Mouse (Mus musculus): Measurements from ENCODE around the gene Rbx1. TPM values are rescaled to one million over a fixed set of nuclear protein-coding genes. Genes with fewer than 3 reads are reported as not detected.

Rbx1 gene
- total and polyA plus RNA-seq, 2 experiments: 45.5 to 55.4 TPM

DNA sequence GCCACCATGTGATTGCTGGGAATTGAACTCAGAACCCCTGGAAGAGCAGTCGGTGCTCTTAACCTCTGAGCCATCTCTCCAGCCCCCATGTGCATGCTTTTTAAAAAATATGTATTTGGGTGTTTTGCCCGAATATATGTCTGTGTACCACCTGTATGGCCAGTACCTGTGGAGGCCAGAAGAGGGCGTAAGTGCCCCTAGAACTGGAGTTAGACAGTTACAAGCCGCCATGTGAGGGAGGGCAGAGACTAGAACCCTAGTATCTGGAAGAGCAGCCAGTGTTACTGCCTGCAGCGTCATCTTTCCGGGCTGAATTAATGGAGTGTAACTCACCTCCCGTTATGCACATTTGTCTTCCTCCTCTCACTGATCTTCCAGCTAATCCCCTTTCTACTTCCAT, 4.6 kb upstream of the Rbx1 start:
- DNase-seq (ENCODE audit: extremely low read depth, low read depth, low spot score): no peak
- Histone ChIP-seq H3K36me3 (ENCODE audit: control insufficient read depth, insufficient read depth, low read length) (peaks cover 7% of the 10 kb centered on the region), H3K4me3 (ENCODE audit: insufficient read depth, low read depth, low read length) (no peak overlapping the region), H3K79me2 (ENCODE audit: control insufficient read depth, insufficient read depth, low read length) (no peaks in the 10 kb centered on the region), H3K4me1 (ENCODE audit: control insufficient read depth, insufficient read depth, low read length) (no peaks in the 10 kb centered on the region), H3K27me3 (ENCODE audit: control insufficient read depth, insufficient read depth, low read length) (no peaks in the 10 kb centered on the region), H3K9ac (ENCODE audit: low read depth, low read length) (no peak overlapping the region), H3K27ac (replicated peaks; ENCODE audit: insufficient read depth, low read depth, low read length) (no peak overlapping the region)
- no peak for TF ChIP-seq CTCF (IDR thresholded peaks at IDR 0.05; ENCODE audit: low read depth, low read length)
- no peak for TF ChIP-seq POLR2A (IDR thresholded peaks at IDR 0.05; ENCODE audit: extremely low read depth, insufficient read depth, low read length)
- 90% methylated on average over 7 of the region's 7 CpGs for WGBS

DNA sequence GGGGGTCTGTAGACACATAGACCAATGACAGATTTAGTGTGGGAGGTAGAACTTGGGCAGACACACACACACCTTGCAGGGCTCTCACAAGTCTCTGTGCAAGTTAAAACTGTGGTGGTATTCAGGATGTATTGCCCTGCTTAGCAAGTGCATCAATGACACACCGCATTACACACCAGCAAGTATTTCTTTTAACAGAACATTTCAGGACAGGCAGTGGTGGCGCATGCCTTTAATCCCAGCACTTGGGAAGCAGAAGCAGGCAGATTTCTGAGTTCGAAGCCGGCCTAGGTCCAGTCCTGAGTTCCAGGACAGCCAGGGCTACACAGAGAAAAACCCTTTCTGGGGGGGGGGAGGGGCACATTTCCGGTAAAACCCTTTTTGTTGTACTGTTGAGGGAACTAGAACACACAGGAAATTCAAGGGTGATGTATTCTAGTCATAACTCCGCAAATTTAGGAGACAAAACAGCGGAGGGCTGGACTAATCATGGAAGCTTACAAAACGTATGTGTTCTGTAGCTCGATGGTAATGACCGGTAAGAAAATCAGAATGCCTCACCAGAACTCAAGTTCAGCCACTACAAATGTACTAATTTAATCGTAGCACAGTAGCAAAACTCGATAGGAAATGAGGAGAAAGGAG, 958 bp upstream of the Rbx1 start:
- peak overlapping the region; percentile 89; the same call in 1 of the 2 replicates for H3K4me3 ChIP-seq (ENCODE audit: insufficient read depth, low read depth, low read length)
- no peak for DNase-seq (ENCODE audit: extremely low read depth, low read depth, low spot score)
- TF ChIP-seq POLR2A (IDR thresholded peaks at IDR 0.05; ENCODE audit: extremely low read depth, insufficient read depth, low read length): no peak
- no peak for TF ChIP-seq CTCF (IDR thresholded peaks at IDR 0.05; ENCODE audit: low read depth, low read length)
- H3K9ac ChIP-seq (ENCODE audit: low read depth, low read length): peak overlapping the region; percentile 56; the same call in 1 of the 2 replicates
- peaks cover 6% of the 10 kb centered on the region; the same call in 1 of the 2 replicates for H3K79me2 ChIP-seq (ENCODE audit: control insufficient read depth, insufficient read depth, low read length)
- no peaks in the 10 kb centered on the region for H3K27me3 ChIP-seq (ENCODE audit: control insufficient read depth, insufficient read depth, low read length)
- WGBS: 72% methylated on average over 12 of the region's 12 CpGs
- H3K36me3 ChIP-seq (ENCODE audit: control insufficient read depth, insufficient read depth, low read length): peaks cover 6% of the 10 kb centered on the region
- peaks cover 9% of the 10 kb centered on the region; the same call in 1 of the 2 replicates for H3K4me1 ChIP-seq (ENCODE audit: control insufficient read depth, insufficient read depth, low read length)
- H3K27ac ChIP-seq (replicated peaks; ENCODE audit: insufficient read depth, low read depth, low read length): no peak overlapping the region; the same call in 1 of the 2 replicates

DNA sequence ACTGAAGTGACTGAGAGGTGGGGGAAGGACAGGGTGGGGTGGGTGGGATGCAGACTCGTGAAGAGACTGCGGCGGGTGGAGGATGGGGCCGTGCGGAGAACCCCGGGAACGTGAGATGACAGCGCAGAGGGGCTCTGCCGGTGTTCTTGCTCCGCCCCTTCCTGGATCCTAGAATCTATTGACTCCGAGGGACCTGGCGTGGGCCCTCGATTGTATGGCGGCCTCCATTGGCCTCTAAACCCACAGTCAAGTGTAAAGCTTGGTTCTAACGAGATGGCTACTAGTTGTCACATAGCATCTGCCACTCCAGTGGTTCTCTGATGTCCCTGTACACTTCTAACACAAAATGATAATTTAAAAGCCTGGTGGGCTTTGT, 630 bp downstream of the Rbx1 start:
- Histone ChIP-seq H3K27ac (replicated peaks; ENCODE audit: insufficient read depth, low read depth, low read length) (peak overlapping the region; percentile 33; the same call in 1 of the 2 replicates), H3K36me3 (ENCODE audit: control insufficient read depth, insufficient read depth, low read length) (peaks cover 16% of the 10 kb centered on the region), H3K79me2 (ENCODE audit: control insufficient read depth, insufficient read depth, low read length) (peaks cover 6% of the 10 kb centered on the region; the same call in 1 of the 2 replicates), H3K9ac (ENCODE audit: low read depth, low read length) (peak overlapping the region; percentile 79), H3K4me3 (ENCODE audit: insufficient read depth, low read depth, low read length) (peak overlapping the region; percentile 82), H3K4me1 (ENCODE audit: control insufficient read depth, insufficient read depth, low read length) (peaks cover 9% of the 10 kb centered on the region; the same call in 1 of the 2 replicates), H3K27me3 (ENCODE audit: control insufficient read depth, insufficient read depth, low read length) (no peaks in the 10 kb centered on the region)
- no peak for TF ChIP-seq POLR2A (IDR thresholded peaks at IDR 0.05; ENCODE audit: extremely low read depth, insufficient read depth, low read length)
- TF ChIP-seq CTCF (IDR thresholded peaks at IDR 0.05; ENCODE audit: low read depth, low read length): no peak
- DNase-seq (ENCODE audit: extremely low read depth, low read depth, low spot score): no peak
- WGBS: 1% methylated on average over 15 of the region's 15 CpGs

DNA sequence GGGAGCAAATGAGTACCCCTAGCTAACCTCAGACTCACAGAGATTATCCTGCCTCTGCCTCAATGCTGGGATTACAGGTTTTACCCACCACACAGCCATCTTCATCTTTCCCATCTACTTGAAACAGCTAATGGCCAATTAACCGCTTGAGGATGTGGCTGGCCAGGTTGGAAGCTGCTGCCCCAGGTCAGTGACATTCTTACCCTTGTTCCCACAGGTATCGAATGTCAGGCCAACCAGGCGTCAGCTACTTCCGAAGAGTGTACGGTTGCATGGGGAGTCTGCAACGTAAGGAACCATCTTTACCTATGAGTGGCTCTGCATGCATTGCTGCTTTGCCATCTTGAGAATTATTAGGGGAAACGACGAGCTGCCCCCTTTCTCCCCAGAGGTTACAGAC, 4.6 kb downstream of the Rbx1 start:
- no peak overlapping the region for H3K27ac ChIP-seq (replicated peaks; ENCODE audit: insufficient read depth, low read depth, low read length)
- peaks cover 9% of the 10 kb centered on the region; the same call in 1 of the 2 replicates for H3K4me1 ChIP-seq (ENCODE audit: control insufficient read depth, insufficient read depth, low read length)
- no peak for DNase-seq (ENCODE audit: extremely low read depth, low read depth, low spot score)
- no peaks in the 10 kb centered on the region for H3K27me3 ChIP-seq (ENCODE audit: control insufficient read depth, insufficient read depth, low read length)
- 90% methylated on average over 8 of the region's 8 CpGs for WGBS
- H3K4me3 ChIP-seq (ENCODE audit: insufficient read depth, low read depth, low read length): no peak overlapping the region
- H3K36me3 ChIP-seq (ENCODE audit: control insufficient read depth, insufficient read depth, low read length): peaks cover 42% of the 10 kb centered on the region
- no peak overlapping the region for H3K9ac ChIP-seq (ENCODE audit: low read depth, low read length)
- TF ChIP-seq POLR2A (IDR thresholded peaks at IDR 0.05; ENCODE audit: extremely low read depth, insufficient read depth, low read length) (no peak), CTCF (IDR thresholded peaks at IDR 0.05; ENCODE audit: low read depth, low read length) (no peak)
- peaks cover 6% of the 10 kb centered on the region; the same call in 1 of the 2 replicates for H3K79me2 ChIP-seq (ENCODE audit: control insufficient read depth, insufficient read depth, low read length)

DNA sequence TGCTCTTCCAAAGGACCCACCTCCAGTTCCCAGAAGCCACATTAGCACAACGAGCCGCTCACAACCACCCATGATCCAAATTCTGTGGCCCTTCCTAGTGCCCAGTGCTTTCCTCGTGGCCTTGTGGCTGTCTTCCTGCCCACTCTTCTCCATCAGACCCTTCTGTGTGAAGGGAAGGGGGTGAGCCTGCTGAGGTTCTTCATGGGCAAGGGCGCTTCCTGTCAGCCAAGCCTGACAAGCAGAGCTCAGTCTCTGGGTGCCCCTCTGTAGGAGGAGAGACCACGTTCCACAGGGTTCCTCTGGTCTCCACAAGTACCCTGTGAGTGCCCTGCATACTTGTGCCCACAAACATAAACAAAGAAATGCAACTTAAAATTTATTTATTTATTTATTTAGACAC, 6.2 kb downstream of the Rbx1 start:
- H3K4me1 ChIP-seq (ENCODE audit: control insufficient read depth, insufficient read depth, low read length): peaks cover 6% of the 10 kb centered on the region; the same call in 1 of the 2 replicates
- no peaks in the 10 kb centered on the region for H3K27me3 ChIP-seq (ENCODE audit: control insufficient read depth, insufficient read depth, low read length)
- no peak for DNase-seq (ENCODE audit: extremely low read depth, low read depth, low spot score)
- no peak overlapping the region for H3K27ac ChIP-seq (replicated peaks; ENCODE audit: insufficient read depth, low read depth, low read length)
- TF ChIP-seq POLR2A (IDR thresholded peaks at IDR 0.05; ENCODE audit: extremely low read depth, insufficient read depth, low read length) (no peak), CTCF (IDR thresholded peaks at IDR 0.05; ENCODE audit: low read depth, low read length) (no peak)
- 93% methylated on average over 5 of the region's 5 CpGs for WGBS
- peaks cover 42% of the 10 kb centered on the region for H3K36me3 ChIP-seq (ENCODE audit: control insufficient read depth, insufficient read depth, low read length)
- H3K79me2 ChIP-seq (ENCODE audit: control insufficient read depth, insufficient read depth, low read length): peaks cover 2% of the 10 kb centered on the region; the same call in 1 of the 2 replicates
- no peak overlapping the region for H3K9ac ChIP-seq (ENCODE audit: low read depth, low read length)
- H3K4me3 ChIP-seq (ENCODE audit: insufficient read depth, low read depth, low read length): no peak overlapping the region

DNA sequence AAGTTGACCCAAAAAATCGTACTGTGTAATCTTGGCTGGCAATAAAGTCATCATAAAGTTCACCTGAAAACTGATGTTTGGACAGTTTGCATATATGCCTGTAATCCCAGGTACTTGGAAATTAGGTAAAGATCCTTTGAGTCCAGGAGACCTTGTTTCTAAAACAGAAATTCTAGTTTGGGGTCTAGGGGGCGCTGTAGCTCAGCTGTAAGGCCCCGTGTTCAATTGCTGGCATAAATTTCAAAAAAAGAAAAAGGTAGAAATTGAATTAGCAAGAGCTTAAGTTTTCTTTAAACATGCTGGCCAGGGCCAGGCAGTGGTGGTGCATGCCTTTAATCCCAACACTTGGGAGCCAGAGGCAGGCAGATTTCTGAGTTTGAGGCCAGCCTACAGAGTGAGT, 9.6 kb downstream of the Rbx1 start:
- no peaks in the 10 kb centered on the region for H3K27me3 ChIP-seq (ENCODE audit: control insufficient read depth, insufficient read depth, low read length)
- no peak for TF ChIP-seq POLR2A (IDR thresholded peaks at IDR 0.05; ENCODE audit: extremely low read depth, insufficient read depth, low read length)
- TF ChIP-seq CTCF (IDR thresholded peaks at IDR 0.05; ENCODE audit: low read depth, low read length): peak; percentile 29; the same call in 1 of the 2 replicates
- no peak overlapping the region for H3K27ac ChIP-seq (replicated peaks; ENCODE audit: insufficient read depth, low read depth, low read length)
- H3K4me1 ChIP-seq (ENCODE audit: control insufficient read depth, insufficient read depth, low read length): no peaks in the 10 kb centered on the region
- H3K79me2 ChIP-seq (ENCODE audit: control insufficient read depth, insufficient read depth, low read length): no peaks in the 10 kb centered on the region
- peak; percentile 28 for DNase-seq (ENCODE audit: extremely low read depth, low read depth, low spot score)
- H3K4me3 ChIP-seq (ENCODE audit: insufficient read depth, low read depth, low read length): no peak overlapping the region
- H3K9ac ChIP-seq (ENCODE audit: low read depth, low read length): no peak overlapping the region
- 32% methylated on average over 3 of the region's 3 CpGs for WGBS
- H3K36me3 ChIP-seq (ENCODE audit: control insufficient read depth, insufficient read depth, low read length): peaks cover 36% of the 10 kb centered on the region

All from liver, adult 2 months (tissue).